Mouse (Mus musculus): ENCODE data around the gene Mfsd6. TPM values are rescaled to one million over a fixed set of nuclear protein-coding genes. Genes with fewer than 3 reads are reported as not detected.
A peak's percentile ranks its signal among the peaks of the same experiment; 100 is the strongest.

The Mfsd6 gene
- polyA plus RNA-seq, 1 experiment, result 0.59 TPM

- peaks cover 29% of the 10 kb centered on the region for H3K27me3 ChIP-seq (ENCODE audit: control insufficient read depth, insufficient read depth, insufficient read length)
- no peak overlapping the region for H3ac ChIP-seq (ENCODE audit: control insufficient read depth, insufficient read length)
- no peaks in the 10 kb centered on the region for H3K36me3 ChIP-seq (ENCODE audit: control insufficient read depth, insufficient read depth)
- H3K4me2 ChIP-seq (ENCODE audit: low read depth), result no peak overlapping the region
- no peak overlapping the region for H3K4me3 ChIP-seq
- no peak for TF ChIP-seq CEBPB (IDR thresholded peaks at IDR 0.05; ENCODE audit: insufficient read depth, poor library complexity, severe bottlenecking)
- TF ChIP-seq SRF (IDR thresholded peaks at IDR 0.05; ENCODE audit: control insufficient read depth, insufficient read length, low read depth), result no peak
- TF ChIP-seq MYOG (IDR thresholded peaks at IDR 0.05; ENCODE audit: control insufficient read depth in 1 of 3, insufficient read depth in 1 of 3, insufficient read length in 2 of 3, low read depth in 2 of 3), result no peak
- no peak for TF ChIP-seq USF1 (IDR thresholded peaks at IDR 0.05; ENCODE audit: low read depth)
- no peak for TF ChIP-seq POLR2A (IDR thresholded peaks at IDR 0.05; ENCODE audit: insufficient read length, low read depth)
- no peak for TF ChIP-seq MAX (IDR thresholded peaks at IDR 0.05; ENCODE audit: low read depth)
- TF ChIP-seq TCF12 (IDR thresholded peaks at IDR 0.05; ENCODE audit: insufficient read depth, poor library complexity, severe bottlenecking), result no peak
- TF ChIP-seq E2F4 (IDR thresholded peaks at IDR 0.05; ENCODE audit: insufficient read depth), result no peak
- TF ChIP-seq TCF3 (IDR thresholded peaks at IDR 0.05; ENCODE audit: insufficient read length, low read depth), result no peak
- H3K79me2 ChIP-seq (ENCODE audit: control insufficient read depth, insufficient read depth), result no peaks in the 10 kb centered on the region
Observed at GRCm38 (mm10) chr1:52730258-52730657, 3.0 kb upstream of the Mfsd6 start.

DNA sequence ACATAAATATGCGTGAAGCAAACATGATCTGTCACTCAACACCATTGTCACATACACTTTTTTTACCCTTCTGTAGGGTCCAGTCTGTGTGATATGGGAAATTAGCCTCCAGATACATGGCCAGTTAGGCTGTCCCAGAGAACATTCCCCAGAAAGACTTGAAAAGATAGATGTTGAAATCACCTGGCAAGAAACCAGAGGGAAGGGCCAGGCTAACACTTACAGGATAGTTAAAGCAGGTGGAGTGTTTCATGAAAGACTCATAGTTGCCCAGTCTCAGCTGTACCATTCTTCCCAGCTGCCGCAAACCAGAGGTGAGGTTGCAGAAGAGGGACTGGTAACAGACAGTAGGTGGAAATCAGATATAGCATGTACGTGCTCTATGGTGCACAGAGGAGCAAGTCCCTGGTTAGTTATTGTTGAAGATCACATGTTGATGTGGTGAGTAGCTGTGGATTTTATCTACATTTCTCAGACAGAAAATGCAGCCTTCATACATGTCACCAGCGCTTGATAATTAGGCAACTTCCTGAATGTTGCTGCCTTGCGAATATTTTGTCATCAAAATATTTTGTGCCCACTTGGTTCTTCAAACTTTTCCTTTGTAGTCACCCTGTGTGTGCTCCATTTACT lies 1.7 kb upstream of the Mfsd6 start:
- no peak overlapping the region for H3ac ChIP-seq (ENCODE audit: control insufficient read depth, insufficient read length)
- no peak overlapping the region for H3K4me3 ChIP-seq
- TF ChIP-seq E2F4 (IDR thresholded peaks at IDR 0.05; ENCODE audit: insufficient read depth) (no peak), MYOD1 (IDR thresholded peaks at IDR 0.05; ENCODE audit: control insufficient read depth in 1 of 3, insufficient read length in 2 of 3, low read depth in 2 of 3) (no peak), USF1 (IDR thresholded peaks at IDR 0.05; ENCODE audit: low read depth) (no peak), MAX (IDR thresholded peaks at IDR 0.05; ENCODE audit: low read depth) (no peak), REST (IDR thresholded peaks at IDR 0.05; ENCODE audit: insufficient read depth, insufficient read length) (no peak), TCF3 (IDR thresholded peaks at IDR 0.05; ENCODE audit: insufficient read length, low read depth) (no peak), SRF (IDR thresholded peaks at IDR 0.05; ENCODE audit: control insufficient read depth, insufficient read length, low read depth) (no peak), MYOG (IDR thresholded peaks at IDR 0.05; ENCODE audit: control insufficient read depth in 1 of 3, insufficient read depth in 1 of 3, insufficient read length in 2 of 3, low read depth in 2 of 3) (no peak)
- H3K36me3 ChIP-seq (ENCODE audit: control insufficient read depth, insufficient read depth), result no peaks in the 10 kb centered on the region
- H3K79me2 ChIP-seq (ENCODE audit: control insufficient read depth, insufficient read depth), result no peaks in the 10 kb centered on the region
- no peak overlapping the region for H3K4me2 ChIP-seq (ENCODE audit: low read depth)
- H3K27me3 ChIP-seq (ENCODE audit: control insufficient read depth, insufficient read depth, insufficient read length), result peaks cover 29% of the 10 kb centered on the region

DNA sequence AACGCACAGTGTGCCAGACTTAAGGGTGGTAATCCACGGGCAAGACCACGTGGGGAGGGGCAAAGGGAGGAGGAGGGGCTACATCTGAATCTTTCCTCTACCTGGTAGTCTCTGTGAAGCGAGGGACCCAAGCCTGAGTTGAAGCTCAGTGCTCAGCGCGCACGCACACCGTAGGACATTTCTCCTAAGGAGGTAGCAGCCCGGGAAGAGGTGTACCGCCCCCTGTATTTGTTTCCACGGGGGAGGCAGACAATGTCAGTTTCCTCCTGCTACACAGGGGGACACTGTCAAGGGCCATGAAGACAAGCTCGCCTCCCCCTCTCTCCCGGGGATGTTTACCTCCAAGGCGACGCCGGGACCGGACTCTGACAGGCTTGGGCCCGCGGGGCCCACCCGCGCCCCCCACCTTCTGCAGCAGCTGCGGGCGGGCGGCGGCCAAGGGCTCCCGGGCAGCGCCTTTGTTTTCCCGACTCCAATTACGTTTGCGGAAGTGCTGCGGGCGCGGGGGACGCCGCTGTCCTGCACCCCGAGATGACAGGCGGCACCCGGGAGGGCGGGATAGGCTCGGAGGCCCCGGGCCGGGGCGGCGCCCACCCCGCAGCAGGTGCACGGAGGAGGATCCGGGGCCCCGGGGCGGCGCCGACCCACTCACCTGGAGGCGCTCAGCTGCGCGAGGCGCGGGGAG lies 749 bp downstream of the Mfsd6 start:
- Histone ChIP-seq H3K27me3 (ENCODE audit: control insufficient read depth, insufficient read depth, insufficient read length) (peaks cover 29% of the 10 kb centered on the region), H3K4me3 (no peak overlapping the region), H3K36me3 (ENCODE audit: control insufficient read depth, insufficient read depth) (no peaks in the 10 kb centered on the region), H3K4me2 (ENCODE audit: low read depth) (peak overlapping the region; percentile 42), H3K79me2 (ENCODE audit: control insufficient read depth, insufficient read depth) (no peaks in the 10 kb centered on the region), H3ac (ENCODE audit: control insufficient read depth, insufficient read length) (no peak overlapping the region)
- TF ChIP-seq MYOD1 (IDR thresholded peaks at IDR 0.05; ENCODE audit: control insufficient read depth in 1 of 3, insufficient read length in 2 of 3, low read depth in 2 of 3), result no peak
- TF ChIP-seq POLR2AphosphoS2 (IDR thresholded peaks at IDR 0.05; ENCODE audit: insufficient read length, low read depth), result no peak
- TF ChIP-seq SRF (IDR thresholded peaks at IDR 0.05; ENCODE audit: control insufficient read depth, insufficient read length, low read depth), result no peak
- no peak for TF ChIP-seq REST (IDR thresholded peaks at IDR 0.05; ENCODE audit: insufficient read depth, insufficient read length)
- no peak for TF ChIP-seq MYOG (IDR thresholded peaks at IDR 0.05; ENCODE audit: control insufficient read depth in 1 of 3, insufficient read depth in 1 of 3, insufficient read length in 2 of 3, low read depth in 2 of 3)
- TF ChIP-seq E2F4 (IDR thresholded peaks at IDR 0.05; ENCODE audit: insufficient read depth), result no peak
- no peak for TF ChIP-seq CEBPB (IDR thresholded peaks at IDR 0.05; ENCODE audit: insufficient read depth, poor library complexity, severe bottlenecking)
- no peak for TF ChIP-seq TCF12 (IDR thresholded peaks at IDR 0.05; ENCODE audit: insufficient read depth, poor library complexity, severe bottlenecking)
- TF ChIP-seq USF1 (IDR thresholded peaks at IDR 0.05; ENCODE audit: low read depth), result no peak
- no peak for TF ChIP-seq POLR2A (IDR thresholded peaks at IDR 0.05; ENCODE audit: insufficient read length, low read depth)
- no peak for TF ChIP-seq MAX (IDR thresholded peaks at IDR 0.05; ENCODE audit: low read depth)
- TF ChIP-seq TCF3 (IDR thresholded peaks at IDR 0.05; ENCODE audit: insufficient read length, low read depth), result no peak

DNA sequence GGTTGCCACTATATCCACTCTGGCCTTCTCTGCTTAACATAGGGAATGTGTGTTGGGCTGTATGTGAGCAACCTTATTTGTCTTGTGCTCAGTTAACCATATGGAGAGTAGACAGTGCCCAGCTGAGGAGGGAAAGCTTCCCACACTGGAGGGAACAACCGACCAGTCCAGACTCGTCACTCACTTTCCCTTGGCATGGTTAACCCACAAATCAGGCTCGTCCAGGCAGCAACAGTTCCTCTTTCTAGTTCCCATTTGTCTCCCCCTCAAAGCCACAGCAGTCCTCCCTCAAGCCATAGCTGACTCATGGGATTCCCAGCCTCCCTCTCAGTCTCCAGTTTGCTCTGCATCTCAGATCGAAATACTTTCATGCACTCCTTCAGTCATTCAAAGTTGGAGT lies 4.7 kb downstream of the Mfsd6 start:
- Histone ChIP-seq H3K27me3 (ENCODE audit: control insufficient read depth, insufficient read depth, insufficient read length) (peaks cover 13% of the 10 kb centered on the region), H3K36me3 (ENCODE audit: control insufficient read depth, insufficient read depth) (no peaks in the 10 kb centered on the region), H3K4me2 (ENCODE audit: low read depth) (no peak overlapping the region), H3ac (ENCODE audit: control insufficient read depth, insufficient read length) (no peak overlapping the region), H3K4me3 (no peak overlapping the region), H3K79me2 (ENCODE audit: control insufficient read depth, insufficient read depth) (no peaks in the 10 kb centered on the region)
- no peak for TF ChIP-seq SRF (IDR thresholded peaks at IDR 0.05; ENCODE audit: control insufficient read depth, insufficient read length, low read depth)
- TF ChIP-seq MYOD1 (IDR thresholded peaks at IDR 0.05; ENCODE audit: control insufficient read depth in 1 of 3, insufficient read length in 2 of 3, low read depth in 2 of 3), result no peak
- no peak for TF ChIP-seq MAX (IDR thresholded peaks at IDR 0.05; ENCODE audit: low read depth)
- no peak for TF ChIP-seq TCF3 (IDR thresholded peaks at IDR 0.05; ENCODE audit: insufficient read length, low read depth)
- no peak for TF ChIP-seq USF1 (IDR thresholded peaks at IDR 0.05; ENCODE audit: low read depth)
- TF ChIP-seq CEBPB (IDR thresholded peaks at IDR 0.05; ENCODE audit: insufficient read depth, poor library complexity, severe bottlenecking), result no peak
- no peak for TF ChIP-seq TCF12 (IDR thresholded peaks at IDR 0.05; ENCODE audit: insufficient read depth, poor library complexity, severe bottlenecking)
- no peak for TF ChIP-seq POLR2AphosphoS2 (IDR thresholded peaks at IDR 0.05; ENCODE audit: insufficient read length, low read depth)
- TF ChIP-seq MYOG (IDR thresholded peaks at IDR 0.05; ENCODE audit: control insufficient read depth in 1 of 3, insufficient read depth in 1 of 3, insufficient read length in 2 of 3, low read depth in 2 of 3), result no peak
- TF ChIP-seq REST (IDR thresholded peaks at IDR 0.05; ENCODE audit: insufficient read depth, insufficient read length), result no peak
- no peak for TF ChIP-seq E2F4 (IDR thresholded peaks at IDR 0.05; ENCODE audit: insufficient read depth)

Measured in myocyte (in vitro differentiated cells).